14 mouse cellular contexts compared by ENCODE assay signal in genomic region chr9:95793986-95794744, GRCm38 (mm10). TPM values are rescaled to one million over a fixed set of nuclear protein-coding genes. Genes with fewer than 3 reads are reported as not detected.
DNase-seq lines count a peak whose midpoint lies in the region.
"Had no signal": no experiment of that assay in that cellular context is flagged by ENCODE, and none has a peak within 500 bp of the region (broad histone marks: within the 10 kb centered on the region; RNA-seq: fewer than 3 reads in every experiment).

No protein-coding gene starts in this region.

- peak; percentile 33 for DNase-seq in heart, adult 11 months
- no peak for DNase-seq in heart, postnatal 4 days
- peak; percentile 80 for DNase-seq in kidney, adult 9 months
- peak; percentile 68 to 84 for DNase-seq in kidney, postnatal 36 days
- DNase-seq in cerebellum, postnatal 36 days, result no peak
- DNase-seq in thymus, postnatal 14 days, result no peak
- no peak for DNase-seq in layer of hippocampus, adult 11-12 months (ENCODE audit: low spot score)
- no peak for DNase-seq in adrenal gland, postnatal 25 days
- DNase-seq: adrenal gland, postnatal 10 days; cerebellum, adult 11-12 months; heart, adult 2 months; lung, adult 2 months; right cerebral cortex, postnatal 25 days; thymus, adult 2 months had no signal

RNA-seq across cellular contexts. Expression of gene Trpc1, which starts 44.0 kb away (rescaled TPM):
- total RNA-seq in heart, postnatal 4 days (2021), result 1 to 10 TPM; 8.2 to 9.5 TPM
- 2.2 and 3.2 TPM in 2 replicates for total RNA-seq in adrenal gland, postnatal 25 days (2021)

RNA-seq across cellular contexts. Expression of gene Pls1, which starts 50.9 kb away (rescaled TPM):
- total RNA-seq in heart, postnatal 4 days (2021), result under 1 TPM; 0.18 to 0.26 TPM
- total RNA-seq in adrenal gland, postnatal 25 days (2021), result 6.9 and 9.0 TPM in 2 replicates

Comparison
In these comparisons a context has a peak if more than half of its experiments do, and no peak if none do; other contexts are left out.
1. DNase-seq: peak in heart, adult 11 months (single experiment), kidney, adult 9 months (single experiment) and kidney, postnatal 36 days (2 of 2); none in heart, postnatal 4 days (single experiment), cerebellum, postnatal 36 days (0 of 2), thymus, postnatal 14 days (single experiment), layer of hippocampus, adult 11-12 months (single experiment) and adrenal gland, postnatal 25 days (single experiment).